Mouse (Mus musculus) kidney, postnatal 0 days (tissue): ENCODE data around the gene Rfxap. TPM values are rescaled to one million over a fixed set of nuclear protein-coding genes. Genes with fewer than 3 reads are reported as not detected.

Experiments
- ATAC-seq: fragments of 200-750 bp; cut with Nextera tagmentation; replicated peaks from 2 replicates; pipeline ENCODE4 v1.8.0; 2017; ENCODE audit warnings: low read depth, moderate number of reproducible peaks, moderate TSS enrichment, moderate library complexity; ENCODE audit not compliant: low FRiP score
- DNase-seq: peaks from one replicate; pipeline ENCODE4 v3.0.0-alpha.2; 2016; ENCODE audit warnings: low spot score
- H3K27ac ChIP-seq: fragments of 300-500 bp; sonication (generic); 2 replicates; pipeline ENCODE4 v1.5.1; 2014; ENCODE audit warnings: mild to moderate bottlenecking
- H3K27me3 ChIP-seq: fragments of 300-500 bp; sonication (generic); 2 replicates; pipeline ENCODE4 v1.6.1; 2014; ENCODE audit warnings: low read length, mixed read lengths; ENCODE audit not compliant: insufficient read depth
- H3K36me3 ChIP-seq: fragments of 300-500 bp; sonication (generic); 2 replicates; pipeline ENCODE4 v1.6.1; 2014; ENCODE audit warnings: low read length, mixed read lengths; ENCODE audit not compliant: insufficient read depth
- H3K4me1 ChIP-seq: fragments of 300-500 bp; sonication (generic); replicated peaks from 2 replicates; pipeline ENCODE4 v1.6.1; 2014; ENCODE audit warnings: antibody characterized with exemption, low read length, mixed read lengths; ENCODE audit not compliant: insufficient read depth
- H3K4me2 ChIP-seq: fragments of 300-500 bp; sonication (generic); 2 replicates; pipeline ENCODE4 v1.6.1; 2014; ENCODE audit warnings: mild to moderate bottlenecking, low read length, moderate library complexity, mixed read lengths
- H3K4me3 ChIP-seq: fragments of 300-500 bp; sonication (generic); replicated peaks from 2 replicates; pipeline ENCODE4 v1.5.1; 2014; ENCODE audit warnings: low read depth, low read length
- H3K9ac ChIP-seq: fragments of 300-500 bp; sonication (generic); 2 replicates; pipeline ENCODE4 v1.6.1; 2014; ENCODE audit warnings: low read depth, low read length
- H3K9me3 ChIP-seq: fragments of 300-500 bp; sonication (generic); replicated peaks from 2 replicates; pipeline ENCODE4 v1.6.1; 2016; ENCODE audit warnings: low read length, inconsistent platforms, mixed read lengths
- CTCF ChIP-seq: IDR thresholded peaks from 2 replicates; pipeline ENCODE4 v1.5.1; 2016; ENCODE audit warnings: antibody characterized with exemption, low read depth, mild to moderate bottlenecking, moderate library complexity
- WGBS: fragments of 180-500 bp; shearing (Covaris S2); extraction: QIAGEN DNeasy Blood & Tissue Kit; methylation state at CpG from one replicate; pipeline ENCODE4 v1.1.7; 2014; 5-methylcytosine and 5-hydroxymethylcytosine counted together
- polyA plus RNA-seq: library from polyadenylated mRNA; unstranded; fragments of >200 nt; fragmentation: Nextera tagmentation; extraction: Ambion mirVana; gene quantifications from 2 replicates; pipeline ENCODE4 v1.2.1, GENCODE M21; 2015

Rfxap gene
- polyA plus RNA-seq, 1 experiment from 2014 or later, result 37.9 TPM

GRCm38 (mm10) chr3:54811616-54812015, 4.0 kb upstream of the Rfxap start:
- Histone ChIP-seq H3K9ac (no peak overlapping the region), H3K9me3 (no peaks in the 10 kb centered on the region), H3K36me3 (no peaks in the 10 kb centered on the region), H3K27me3 (no peaks in the 10 kb centered on the region), H3K4me2 (no peak overlapping the region), H3K4me1 (peaks cover 4% of the 10 kb centered on the region; the same call in 1 of the 2 replicates), H3K4me3 (no peak overlapping the region), H3K27ac (no peak overlapping the region)
- DNase-seq (peak; percentile 9), ATAC-seq (no peak)
- TF ChIP-seq CTCF, result peak; percentile 36
- 80% methylated on average over 1 of the region's 1 CpGs for WGBS

- H3K4me3 ChIP-seq, result no peak overlapping the region
- H3K36me3 ChIP-seq, result peaks cover 4% of the 10 kb centered on the region; the same call in 1 of the 2 replicates
- H3K27me3 ChIP-seq, result no peaks in the 10 kb centered on the region
- H3K9ac ChIP-seq, result no peak overlapping the region
- WGBS, result 59% methylated on average over 5 of the region's 5 CpGs
- ATAC-seq (no peak), DNase-seq (no peak)
- no peak for TF ChIP-seq CTCF
- no peak overlapping the region for H3K4me2 ChIP-seq
- H3K9me3 ChIP-seq, result no peaks in the 10 kb centered on the region
- peaks cover 9% of the 10 kb centered on the region; the same call in 1 of the 2 replicates for H3K4me1 ChIP-seq
- no peak overlapping the region for H3K27ac ChIP-seq
These were observed 1.5 kb upstream of the Rfxap start for GRCm38 (mm10) chr3:54809111-54809510.

DNA sequence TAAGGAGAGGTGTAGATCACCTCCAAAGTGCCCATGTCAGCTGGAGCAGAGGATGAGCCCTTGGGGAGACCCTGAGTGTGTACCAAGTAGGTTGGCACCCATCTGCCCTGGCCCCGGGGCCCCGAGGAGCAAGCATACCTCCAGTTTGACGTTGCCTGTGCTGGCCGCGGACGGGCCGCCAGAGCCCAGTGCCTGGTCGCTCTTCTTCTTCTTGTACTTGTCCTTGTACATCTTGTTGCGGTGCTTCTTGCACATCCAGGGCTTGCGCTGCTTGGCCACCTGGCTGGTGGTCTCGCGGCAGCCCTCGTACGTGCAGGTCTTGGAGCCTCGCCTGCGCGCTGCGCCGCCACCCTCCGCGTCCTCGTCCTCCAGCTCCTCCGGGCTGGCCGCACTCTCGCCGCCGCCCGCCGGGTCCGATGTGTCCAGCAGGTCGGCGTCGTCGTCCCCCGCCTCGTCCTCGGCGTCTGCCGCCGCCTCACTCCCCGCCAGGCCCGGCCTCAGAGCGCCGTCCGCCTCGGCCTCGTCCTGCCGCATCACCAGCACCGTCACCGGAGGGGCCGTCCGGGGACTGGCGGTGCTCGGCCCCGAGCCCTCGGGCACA, 430 bp downstream of the Rfxap start:
- no peaks in the 10 kb centered on the region for H3K9me3 ChIP-seq
- TF ChIP-seq CTCF, result no peak
- peak overlapping the region; percentile 94 for H3K27ac ChIP-seq
- no peaks in the 10 kb centered on the region for H3K27me3 ChIP-seq
- peaks cover 9% of the 10 kb centered on the region; the same call in 1 of the 2 replicates for H3K4me1 ChIP-seq
- ATAC-seq (peak; percentile 81), DNase-seq (no peak)
- peaks cover 5% of the 10 kb centered on the region; the same call in 1 of the 2 replicates for H3K36me3 ChIP-seq
- WGBS, result under 1% methylated on average over 55 of the region's 56 CpGs
- H3K9ac ChIP-seq, result peak overlapping the region; percentile 85
- peak overlapping the region; percentile 97 for H3K4me2 ChIP-seq
- H3K4me3 ChIP-seq, result peak overlapping the region; percentile 75

- ATAC-seq, result no peak
These were observed 3.9 kb downstream of the Rfxap start for GRCm38 (mm10) chr3:54803713-54804112.

GRCm38 (mm10) chr3:54797211-54797610, 10.4 kb downstream of the Rfxap start:
- Histone ChIP-seq H3K4me3 (no peak overlapping the region), H3K4me2 (no peak overlapping the region), H3K4me1 (no peaks in the 10 kb centered on the region), H3K27ac (no peak overlapping the region), H3K9ac (no peak overlapping the region), H3K9me3 (no peaks in the 10 kb centered on the region), H3K27me3 (no peaks in the 10 kb centered on the region), H3K36me3 (0 out of 2 replicates have a peak, but pooled peaks cover 4% of the 10 kb centered on the region)
- WGBS, result 49% methylated on average over 16 of the region's 16 CpGs
- TF ChIP-seq CTCF, result peak; percentile 67
- ATAC-seq (no peak; the same call in 1 of the 2 replicates), DNase-seq (peak; percentile 59)

More at GRCm38 (mm10) chr3:54803713-54804112, 3.9 kb downstream of the Rfxap start:
- Histone ChIP-seq H3K36me3 (peaks cover 5% of the 10 kb centered on the region; the same call in 1 of the 2 replicates), H3K9me3 (no peaks in the 10 kb centered on the region), H3K4me3 (no peak overlapping the region), H3K9ac (no peak overlapping the region), H3K27ac (no peak overlapping the region), H3K4me1 (peaks cover 9% of the 10 kb centered on the region; the same call in 1 of the 2 replicates), H3K27me3 (no peaks in the 10 kb centered on the region), H3K4me2 (no peak overlapping the region)
- no peak for DNase-seq
- no peak for TF ChIP-seq CTCF
- WGBS, result 94% methylated on average over 8 of the region's 8 CpGs

GRCm38 (mm10) chr3:54795806-54796205, 11.8 kb downstream of the Rfxap start:
- no peak overlapping the region for H3K27ac ChIP-seq
- DNase-seq (no peak), ATAC-seq (no peak)
- 94% methylated on average over 1 of the region's 1 CpGs for WGBS
- no peaks in the 10 kb centered on the region for H3K4me1 ChIP-seq
- H3K9ac ChIP-seq, result no peak overlapping the region
- TF ChIP-seq CTCF, result peak; percentile 47
- no peak overlapping the region for H3K4me2 ChIP-seq
- no peaks in the 10 kb centered on the region for H3K27me3 ChIP-seq
- 0 out of 2 replicates have a peak, but pooled peaks cover 4% of the 10 kb centered on the region for H3K36me3 ChIP-seq
- no peaks in the 10 kb centered on the region for H3K9me3 ChIP-seq
- no peak overlapping the region for H3K4me3 ChIP-seq

DNA sequence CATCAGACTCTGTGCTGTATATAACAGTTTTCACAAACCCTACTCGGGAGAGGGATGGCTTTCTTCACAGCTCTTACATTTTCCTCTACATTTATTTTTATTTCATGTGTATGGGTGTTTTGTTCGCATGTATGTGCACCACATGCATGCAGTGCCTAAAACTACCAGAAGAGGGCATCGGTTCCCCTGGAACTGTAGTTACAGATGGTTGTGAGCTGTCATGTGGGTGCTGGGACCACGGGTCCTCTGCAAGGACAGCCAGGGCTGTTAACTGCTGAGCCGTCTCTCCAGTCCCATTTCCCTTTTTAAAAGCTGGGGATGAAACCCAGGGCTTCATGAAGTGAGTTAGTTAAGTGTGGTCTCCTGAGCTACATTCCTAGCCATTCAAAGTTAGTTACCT, 12.2 kb downstream of the Rfxap start:
- Histone ChIP-seq H3K9ac (no peak overlapping the region), H3K4me3 (no peak overlapping the region), H3K4me2 (no peak overlapping the region), H3K27me3 (no peaks in the 10 kb centered on the region), H3K9me3 (no peaks in the 10 kb centered on the region), H3K27ac (no peak overlapping the region), H3K4me1 (no peaks in the 10 kb centered on the region), H3K36me3 (0 out of 2 replicates have a peak, but pooled peaks cover 4% of the 10 kb centered on the region)
- ATAC-seq (no peak), DNase-seq (no peak)
- TF ChIP-seq CTCF, result peak; percentile 29; the same call in 1 of the 2 replicates
- WGBS, result 91% methylated on average over 5 of the region's 5 CpGs
